Mouse (Mus musculus): ENCODE results near the gene Pabpc4. TPM values are rescaled to one million over a fixed set of nuclear protein-coding genes. Genes with fewer than 3 reads are reported as not detected.
"Not testable (repeated sequence)": the region's sequence is repeated elsewhere in the genome, so short reads cannot be mapped to it uniquely, and the experiment has no call there.

The Pabpc4 gene
- polyA plus RNA-seq, 1 experiment from 2014 or later: 83.5 TPM

- Histone ChIP-seq H3K9me3 (replicated peaks; ENCODE audit: control insufficient read depth, low read length) (no peaks in the 10 kb centered on the region; the same call in 1 of the 2 replicates), H3K9ac (ENCODE audit: low read depth, low read length) (no peak overlapping the region), H3K27ac (ENCODE audit: low read depth, low read length) (no peak overlapping the region), H3K4me3 (ENCODE audit: low read depth, low read length) (no peak overlapping the region), H3K4me1 (ENCODE audit: control insufficient read depth, insufficient read depth, low read length) (no peaks in the 10 kb centered on the region), H3K36me3 (ENCODE audit: control insufficient read depth, insufficient read depth, low read length) (peaks cover 71% of the 10 kb centered on the region), H3K4me2 (no peak overlapping the region), H3K27me3 (ENCODE audit: control insufficient read depth, insufficient read depth, low read length) (no peaks in the 10 kb centered on the region)
- no peak for ATAC-seq (replicated peaks; ENCODE audit: insufficient number of reproducible peaks, low FRiP score, low TSS enrichment)
- 93% methylated on average over 11 of the region's 11 CpGs for WGBS (ENCODE audit: insufficient replicate concordance)
Measured at GRCm38 (mm10) chr4:123298980-123299670, 37.0 kb downstream of the Pabpc4 start.

GRCm38 (mm10) chr4:123305789-123306188 lies 43.6 kb downstream of the Pabpc4 start:
- 31% methylated on average over 3 of the region's 3 CpGs for WGBS (ENCODE audit: insufficient replicate concordance)
- no peaks in the 10 kb centered on the region; the same call in 1 of the 2 replicates for H3K9me3 ChIP-seq (replicated peaks; ENCODE audit: control insufficient read depth, low read length)
- ATAC-seq (replicated peaks; ENCODE audit: insufficient number of reproducible peaks, low FRiP score, low TSS enrichment): 0 out of 2 replicates have a peak, but pooled peaks have one; percentile 26

GRCm38 (mm10) chr4:123306999-123307398 lies 44.8 kb downstream of the Pabpc4 start:
- Histone ChIP-seq H3K4me3 (ENCODE audit: low read depth, low read length) (no peak overlapping the region), H3K9me3 (replicated peaks; ENCODE audit: control insufficient read depth, low read length) (no peaks in the 10 kb centered on the region; the same call in 1 of the 2 replicates), H3K36me3 (ENCODE audit: control insufficient read depth, insufficient read depth, low read length) (peaks cover 20% of the 10 kb centered on the region), H3K9ac (ENCODE audit: low read depth, low read length) (no peak overlapping the region), H3K4me1 (ENCODE audit: control insufficient read depth, insufficient read depth, low read length) (peaks cover 11% of the 10 kb centered on the region; the same call in 1 of the 2 replicates), H3K27me3 (ENCODE audit: control insufficient read depth, insufficient read depth, low read length) (no peaks in the 10 kb centered on the region), H3K27ac (ENCODE audit: low read depth, low read length) (no peak overlapping the region), H3K4me2 (no peak overlapping the region)
- 89% methylated on average over 10 of the region's 10 CpGs for WGBS (ENCODE audit: insufficient replicate concordance)
- ATAC-seq (replicated peaks; ENCODE audit: insufficient number of reproducible peaks, low FRiP score, low TSS enrichment): no peak

More at GRCm38 (mm10) chr4:123305789-123306188, 43.6 kb downstream of the Pabpc4 start:
- H3K36me3 ChIP-seq (ENCODE audit: control insufficient read depth, insufficient read depth, low read length): peaks cover 22% of the 10 kb centered on the region
- no peak overlapping the region for H3K4me3 ChIP-seq (ENCODE audit: low read depth, low read length)
- no peak overlapping the region for H3K4me2 ChIP-seq
- H3K9ac ChIP-seq (ENCODE audit: low read depth, low read length): no peak overlapping the region
- H3K27ac ChIP-seq (ENCODE audit: low read depth, low read length): peak overlapping the region; percentile 50; the same call in 1 of the 2 replicates
- H3K4me1 ChIP-seq (ENCODE audit: control insufficient read depth, insufficient read depth, low read length): peaks cover 11% of the 10 kb centered on the region; the same call in 1 of the 2 replicates
- H3K27me3 ChIP-seq (ENCODE audit: control insufficient read depth, insufficient read depth, low read length): no peaks in the 10 kb centered on the region

- H3K36me3 ChIP-seq (ENCODE audit: control insufficient read depth, insufficient read depth, low read length): peaks cover 7% of the 10 kb centered on the region
- ATAC-seq (replicated peaks; ENCODE audit: insufficient number of reproducible peaks, low FRiP score, low TSS enrichment): no peak
- H3K4me1 ChIP-seq (ENCODE audit: control insufficient read depth, insufficient read depth, low read length): peaks cover 11% of the 10 kb centered on the region; the same call in 1 of the 2 replicates
- H3K27ac ChIP-seq (ENCODE audit: low read depth, low read length): no peak overlapping the region
- 30% methylated on average over 3 of the region's 3 CpGs for WGBS (ENCODE audit: insufficient replicate concordance)
- no peak overlapping the region for H3K9ac ChIP-seq (ENCODE audit: low read depth, low read length)
- no peak overlapping the region for H3K4me3 ChIP-seq (ENCODE audit: low read depth, low read length)
- H3K9me3 ChIP-seq (replicated peaks; ENCODE audit: control insufficient read depth, low read length): no peaks in the 10 kb centered on the region; the same call in 1 of the 2 replicates
- H3K4me2 ChIP-seq: no peak overlapping the region
- H3K27me3 ChIP-seq (ENCODE audit: control insufficient read depth, insufficient read depth, low read length): no peaks in the 10 kb centered on the region
Measured at GRCm38 (mm10) chr4:123308292-123308691, 46.1 kb downstream of the Pabpc4 start.

- H3K4me1 ChIP-seq (ENCODE audit: control insufficient read depth, insufficient read depth, low read length): peaks cover 9% of the 10 kb centered on the region; the same call in 1 of the 2 replicates
- 78% methylated on average over 7 of the region's 7 CpGs for WGBS (ENCODE audit: insufficient replicate concordance)
Measured at GRCm38 (mm10) chr4:123311845-123312244, 49.7 kb downstream of the Pabpc4 start.

GRCm38 (mm10) chr4:123313010-123313409 lies 50.9 kb downstream of the Pabpc4 start:
- Histone ChIP-seq H3K9ac (ENCODE audit: low read depth, low read length) (no peak overlapping the region), H3K27me3 (ENCODE audit: control insufficient read depth, insufficient read depth, low read length) (no peaks in the 10 kb centered on the region), H3K27ac (ENCODE audit: low read depth, low read length) (no peak overlapping the region), H3K36me3 (ENCODE audit: control insufficient read depth, insufficient read depth, low read length) (no peaks in the 10 kb centered on the region), H3K9me3 (replicated peaks; ENCODE audit: control insufficient read depth, low read length) (no peaks in the 10 kb centered on the region), H3K4me2 (no peak overlapping the region), H3K4me3 (ENCODE audit: low read depth, low read length) (no peak overlapping the region), H3K4me1 (ENCODE audit: control insufficient read depth, insufficient read depth, low read length) (peaks cover 7% of the 10 kb centered on the region; the same call in 1 of the 2 replicates)
- WGBS (ENCODE audit: insufficient replicate concordance): 55% methylated on average over 6 of the region's 6 CpGs
- ATAC-seq (replicated peaks; ENCODE audit: insufficient number of reproducible peaks, low FRiP score, low TSS enrichment): 0 out of 2 replicates have a peak, but pooled peaks have one; percentile 33

More at GRCm38 (mm10) chr4:123311845-123312244, 49.7 kb downstream of the Pabpc4 start:
- Histone ChIP-seq H3K27ac (ENCODE audit: low read depth, low read length) (no peak overlapping the region), H3K27me3 (ENCODE audit: control insufficient read depth, insufficient read depth, low read length) (no peaks in the 10 kb centered on the region), H3K9ac (ENCODE audit: low read depth, low read length) (no peak overlapping the region), H3K9me3 (replicated peaks; ENCODE audit: control insufficient read depth, low read length) (no peaks in the 10 kb centered on the region), H3K4me2 (no peak overlapping the region), H3K36me3 (ENCODE audit: control insufficient read depth, insufficient read depth, low read length) (no peaks in the 10 kb centered on the region), H3K4me3 (ENCODE audit: low read depth, low read length) (no peak overlapping the region)
- ATAC-seq (replicated peaks; ENCODE audit: insufficient number of reproducible peaks, low FRiP score, low TSS enrichment): no peak

- H3K9me3 ChIP-seq (replicated peaks; ENCODE audit: control insufficient read depth, low read length): no peaks in the 10 kb centered on the region
- WGBS (ENCODE audit: insufficient replicate concordance): 78% methylated on average over 3 of the region's 3 CpGs
- no peak overlapping the region for H3K4me3 ChIP-seq (ENCODE audit: low read depth, low read length)
- no peaks in the 10 kb centered on the region for H3K36me3 ChIP-seq (ENCODE audit: control insufficient read depth, insufficient read depth, low read length)
- no peaks in the 10 kb centered on the region for H3K27me3 ChIP-seq (ENCODE audit: control insufficient read depth, insufficient read depth, low read length)
- no peak overlapping the region for H3K9ac ChIP-seq (ENCODE audit: low read depth, low read length)
- no peak for ATAC-seq (replicated peaks; ENCODE audit: insufficient number of reproducible peaks, low FRiP score, low TSS enrichment)
- H3K4me2 ChIP-seq: no peak overlapping the region
- no peaks in the 10 kb centered on the region for H3K4me1 ChIP-seq (ENCODE audit: control insufficient read depth, insufficient read depth, low read length)
- H3K27ac ChIP-seq (ENCODE audit: low read depth, low read length): no peak overlapping the region
Measured at GRCm38 (mm10) chr4:123314497-123314896, 52.3 kb downstream of the Pabpc4 start.

GRCm38 (mm10) chr4:123322910-123323309 lies 60.8 kb downstream of the Pabpc4 start:
- not testable (repeated sequence) for ATAC-seq (replicated peaks; ENCODE audit: insufficient number of reproducible peaks, low FRiP score, low TSS enrichment); H3K9ac ChIP-seq (ENCODE audit: low read depth, low read length); H3K4me1 ChIP-seq (ENCODE audit: control insufficient read depth, insufficient read depth, low read length); H3K9me3 ChIP-seq (replicated peaks; ENCODE audit: control insufficient read depth, low read length); H3K27ac ChIP-seq (ENCODE audit: low read depth, low read length); H3K36me3 ChIP-seq (ENCODE audit: control insufficient read depth, insufficient read depth, low read length)
- H3K4me2 ChIP-seq: peak overlapping the region; percentile 54
- H3K4me3 ChIP-seq (ENCODE audit: low read depth, low read length): peak overlapping the region; percentile 23
- H3K27me3 ChIP-seq (ENCODE audit: control insufficient read depth, insufficient read depth, low read length): peaks cover 17% of the 10 kb centered on the region
- 9% methylated on average over 27 of the region's 38 CpGs for WGBS (ENCODE audit: insufficient replicate concordance)

All from heart, embryonic 11.5 days (tissue).